Mouse (Mus musculus) mature B cell (primary cell): ENCODE measurements around the gene Trpc1.

Source experiments
- in situ Hi-C: fragments of 300-500 bp; cut with MboI; formaldehyde crosslinking; loops from 2 replicates; pipeline ENCODE4 v1.14.3; 2019

The Trpc1 gene

GRCm38 (mm10) chr9:95697808-95698207 is 52.4 kb downstream of the Trpc1 start:
- in situ Hi-C loops = no loop called here

- in situ Hi-C loops = no loop called here
These were observed 53.6 kb downstream of the Trpc1 start for GRCm38 (mm10) chr9:95696581-95696980.

GRCm38 (mm10) chr9:95695023-95695422 is 55.2 kb downstream of the Trpc1 start:
- in situ Hi-C loops = no loop called here

GRCm38 (mm10) chr9:95694526-95694925 is 55.6 kb downstream of the Trpc1 start:
- in situ Hi-C loops = no loop called here

GRCm38 (mm10) chr9:95693528-95694100 is 56.6 kb downstream of the Trpc1 start:
- in situ Hi-C loops = no loop called here

- in situ Hi-C loops = no loop called here
These were observed 57.4 kb downstream of the Trpc1 start for GRCm38 (mm10) chr9:95692823-95693222.

- in situ Hi-C loops = no loop called here
These were observed 62.1 kb downstream of the Trpc1 start for GRCm38 (mm10) chr9:95688064-95688463.

- in situ Hi-C loops = no loop called here
These were observed 64.3 kb downstream of the Trpc1 start for GRCm38 (mm10) chr9:95685660-95686440.

- in situ Hi-C loops = no loop called here
These were observed 69.5 kb downstream of the Trpc1 start for GRCm38 (mm10) chr9:95680691-95681090.

GRCm38 (mm10) chr9:95679966-95680365 is 70.2 kb downstream of the Trpc1 start:
- in situ Hi-C loops = no loop called here

GRCm38 (mm10) chr9:95676021-95676420 is 74.2 kb downstream of the Trpc1 start:
- in situ Hi-C loops = no loop called here

- in situ Hi-C loops = no loop called here
These were observed 75.0 kb downstream of the Trpc1 start for GRCm38 (mm10) chr9:95675064-95675699.

- in situ Hi-C loops = no loop called here
These were observed 77.4 kb downstream of the Trpc1 start for GRCm38 (mm10) chr9:95672760-95673159.

- in situ Hi-C loops = no loop called here
These were observed 77.8 kb downstream of the Trpc1 start for GRCm38 (mm10) chr9:95672331-95672730.

- in situ Hi-C loops = no loop called here
These were observed 81.9 kb downstream of the Trpc1 start for GRCm38 (mm10) chr9:95668306-95668705.

GRCm38 (mm10) chr9:95667836-95668235 is 82.3 kb downstream of the Trpc1 start:
- in situ Hi-C loops = no loop called here

GRCm38 (mm10) chr9:95665835-95666234 is 84.3 kb downstream of the Trpc1 start:
- in situ Hi-C loops = no loop called here

- in situ Hi-C loops = no loop called here
These were observed 85.7 kb downstream of the Trpc1 start for GRCm38 (mm10) chr9:95664290-95664989.

GRCm38 (mm10) chr9:95657941-95658340 is 92.2 kb downstream of the Trpc1 start:
- in situ Hi-C loops = no loop called here
